Mouse (Mus musculus) neural tube, embryonic 13.5 days (tissue): ENCODE data around the gene Ccnd1. TPM values are rescaled to one million over a fixed set of nuclear protein-coding genes. Genes with fewer than 3 reads are reported as not detected.
A peak's percentile ranks its signal among the peaks of the same experiment; 100 is the strongest.
"Not testable (repeated sequence)": the region's sequence is repeated elsewhere in the genome, so short reads cannot be mapped to it uniquely, and the experiment has no call there.

ENCODE experiments used
- ATAC-seq: fragments of 200-750 bp; cut with Nextera tagmentation; 2 replicates; pipeline ENCODE4 v1.8.0; 2017; ENCODE audit warnings: low read depth, mild to moderate bottlenecking, moderate TSS enrichment, moderate library complexity
- H3K27ac ChIP-seq: fragments of 300-500 bp; sonication (generic); replicated peaks from 2 replicates; pipeline ENCODE4 v1.5.1; 2015; ENCODE audit warnings: moderate library complexity, mild to moderate bottlenecking, inconsistent platforms
- H3K27me3 ChIP-seq: fragments of 300-500 bp; sonication (generic); 2 replicates; pipeline ENCODE4 v1.6.1; 2015; ENCODE audit warnings: mild to moderate bottlenecking, inconsistent platforms
- H3K36me3 ChIP-seq: fragments of 300-500 bp; sonication (generic); 2 replicates; pipeline ENCODE4 v1.6.1; 2015; ENCODE audit warnings: mild to moderate bottlenecking, inconsistent platforms
- H3K4me1 ChIP-seq: fragments of 300-500 bp; sonication (generic); replicated peaks from 2 replicates; pipeline ENCODE4 v1.6.1; 2015; ENCODE audit warnings: inconsistent platforms
- H3K4me2 ChIP-seq: fragments of 300-500 bp; sonication (generic); 2 replicates; pipeline ENCODE4 v1.6.1; 2015; ENCODE audit warnings: inconsistent platforms, mild to moderate bottlenecking, moderate library complexity
- H3K4me3 ChIP-seq: fragments of 300-500 bp; sonication (generic); 2 replicates; pipeline ENCODE4 v1.5.1; 2015; ENCODE audit warnings: mild to moderate bottlenecking, inconsistent platforms
- H3K9ac ChIP-seq: fragments of 300-500 bp; sonication (generic); 2 replicates; pipeline ENCODE4 v1.6.1; 2015; ENCODE audit warnings: moderate library complexity, mild to moderate bottlenecking, inconsistent platforms
- H3K9me3 ChIP-seq: fragments of 300-500 bp; sonication (generic); 2 replicates; pipeline ENCODE4 v1.6.1; 2016; ENCODE audit warnings: inconsistent platforms
- WGBS: fragments of 180-500 bp; shearing (Covaris S2); methylation state at CpG from one replicate; pipeline ENCODE4 v1.1.7; 2015; 5-methylcytosine and 5-hydroxymethylcytosine counted together
- polyA plus RNA-seq: library from polyadenylated mRNA; unstranded; fragments of >200 nt; fragmentation: Nextera tagmentation; extraction: Ambion mirVana; gene quantifications from 2 replicates; pipeline ENCODE4 v1.2.1, GENCODE M21; 2015

Ccnd1 gene
- polyA plus RNA-seq, 1 experiment from 2014 or later, result 31.1 TPM

DNA sequence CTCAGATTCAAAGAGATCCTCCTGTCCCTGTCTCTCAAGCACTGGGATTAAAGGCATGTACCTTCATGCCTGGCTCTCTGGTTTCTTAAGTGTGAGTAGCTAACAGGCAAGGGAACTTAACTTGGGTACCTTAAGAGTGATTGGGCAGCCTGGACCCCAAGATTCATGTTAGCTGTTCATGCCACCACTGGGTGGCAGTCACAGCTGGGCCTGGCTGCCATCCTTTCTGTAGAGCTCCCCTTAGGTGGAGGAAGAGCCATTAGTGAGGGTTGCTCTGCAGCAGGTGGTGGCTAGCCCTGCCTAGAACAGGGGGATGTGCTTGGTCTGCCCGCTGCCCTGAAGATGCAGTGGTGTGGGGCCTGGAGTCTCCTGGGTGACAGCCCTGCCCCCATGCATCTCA, 20.9 kb downstream of the Ccnd1 start:
- Histone ChIP-seq H3K4me1 (peaks cover 12% of the 10 kb centered on the region), H3K4me2 (no peak overlapping the region), H3K36me3 (peaks cover 63% of the 10 kb centered on the region), H3K9me3 (no peaks in the 10 kb centered on the region), H3K9ac (no peak overlapping the region), H3K4me3 (no peak overlapping the region), H3K27ac (no peak overlapping the region), H3K27me3 (no peaks in the 10 kb centered on the region)
- ATAC-seq, result no peak
- WGBS, result 75% methylated on average over 1 of the region's 1 CpGs

DNA sequence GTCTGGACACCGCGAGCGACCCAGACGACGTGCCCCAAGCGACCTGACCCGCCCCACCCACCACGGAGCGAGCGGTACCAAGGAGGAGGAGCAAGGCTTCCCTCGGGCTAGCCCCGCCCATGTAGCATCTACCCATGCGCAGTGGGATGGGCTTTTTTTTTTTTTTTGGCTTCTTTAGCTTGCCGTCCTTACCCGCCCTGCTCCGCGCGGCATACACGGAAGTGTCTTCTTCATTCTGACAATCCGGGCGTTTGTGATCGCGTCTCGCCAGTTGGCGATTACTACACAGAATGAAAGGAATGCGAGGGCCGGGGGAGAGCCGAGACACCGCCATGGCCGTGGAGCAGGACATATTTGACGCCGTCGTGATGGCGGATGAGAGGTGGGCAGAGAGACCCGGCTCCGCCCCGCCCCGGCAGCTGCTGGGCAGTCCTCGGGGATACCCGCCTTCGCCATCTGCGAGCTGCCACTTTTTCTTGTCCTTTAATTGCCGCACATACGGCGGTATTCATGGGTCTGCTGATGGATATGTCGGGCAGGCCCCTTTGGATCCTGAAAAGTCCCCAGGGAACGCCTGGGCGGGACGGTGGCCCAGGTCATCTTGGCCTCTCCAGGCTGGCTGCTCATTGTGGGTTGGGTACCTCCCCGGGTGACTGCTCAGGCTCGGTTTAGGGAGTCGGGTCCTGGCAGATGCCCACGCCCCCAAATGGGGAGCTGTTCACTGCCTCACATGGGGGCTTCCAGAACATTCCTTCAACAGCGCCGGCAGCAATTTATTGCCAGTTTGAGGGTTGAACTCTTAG, 24.6 kb downstream of the Ccnd1 start, which contains the start of gene LTO1:
TSS of gene LTO1 (plus strand) at position 153 of the 803 bp plus-strand sequence.
- Histone ChIP-seq H3K4me1 (peaks cover 12% of the 10 kb centered on the region), H3K4me3 (peak within 1 kb of the TSS; percentile 60), H3K36me3 (peaks cover 32% of the 10 kb centered on the region), H3K9me3 (no peaks in the 10 kb centered on the region), H3K27ac (peak within 1 kb of the TSS; percentile 92), H3K27me3 (no peaks in the 10 kb centered on the region), H3K9ac (peak within 1 kb of the TSS; percentile 80), H3K4me2 (peak within 1 kb of the TSS; percentile 83)
- under 1% methylated on average over 55 of the region's 55 CpGs for WGBS
- peak; percentile 95 for ATAC-seq

DNA sequence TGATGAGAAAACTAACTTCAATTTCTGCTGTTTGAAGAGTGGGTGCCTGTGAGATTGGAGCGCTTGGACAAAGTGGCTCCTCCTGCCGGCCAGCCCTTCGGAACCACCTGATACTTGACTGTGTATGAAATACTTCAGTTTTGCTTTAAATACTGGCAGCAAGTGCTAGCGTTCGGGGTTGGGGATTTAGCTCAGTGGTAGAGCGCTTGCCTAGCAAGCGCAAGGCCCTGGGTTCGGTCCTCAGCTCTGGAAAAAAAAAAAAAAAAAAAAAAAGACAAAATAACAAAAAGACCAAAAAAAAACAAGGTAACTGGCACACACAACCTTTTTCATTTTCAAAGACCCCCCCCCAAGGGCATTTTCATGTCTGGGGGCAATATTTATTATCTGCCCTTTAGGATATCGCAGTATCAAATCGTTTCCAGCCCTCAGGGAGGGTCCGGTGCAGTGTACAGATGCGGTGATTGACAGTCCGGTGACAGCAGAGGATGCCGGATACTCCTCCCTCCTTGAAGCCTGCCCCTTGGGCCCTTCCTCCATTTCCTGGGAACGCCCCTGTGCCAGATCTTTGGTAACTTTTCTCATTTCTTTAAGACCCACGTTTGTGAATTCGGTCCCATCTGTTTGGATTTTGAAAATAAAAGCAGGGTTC, 25.3 kb downstream of the Ccnd1 start:
- Histone ChIP-seq H3K9ac (peak overlapping the region; percentile 80), H3K27ac (peak overlapping the region; percentile 92), H3K4me3 (peak overlapping the region; percentile 60), H3K4me1 (peaks cover 12% of the 10 kb centered on the region), H3K27me3 (no peaks in the 10 kb centered on the region), H3K4me2 (peak overlapping the region; percentile 63), H3K36me3 (peaks cover 25% of the 10 kb centered on the region), H3K9me3 (no peaks in the 10 kb centered on the region)
- peak; percentile 94 for ATAC-seq
- 8% methylated on average over 17 of the region's 17 CpGs for WGBS

DNA sequence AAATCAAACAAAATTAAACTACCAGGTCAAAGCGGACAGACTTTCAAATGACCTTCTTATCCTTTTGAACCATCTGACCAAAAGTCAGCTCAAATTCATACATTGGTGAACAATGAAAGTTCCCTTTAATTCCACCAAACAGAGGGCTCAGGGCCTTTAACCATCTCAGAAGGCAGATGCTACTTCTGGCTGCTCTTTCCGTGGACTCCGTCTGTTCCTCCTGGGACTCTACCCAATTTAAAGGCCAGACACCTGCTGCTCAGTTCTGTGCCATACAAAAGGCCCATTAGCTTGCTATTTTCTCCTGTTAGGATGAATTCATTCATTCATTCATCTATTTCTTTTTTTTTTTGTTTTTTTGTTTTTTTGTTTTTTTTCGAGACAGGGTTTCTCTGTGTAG, 26.8 kb downstream of the Ccnd1 start:
- peaks cover 10% of the 10 kb centered on the region for H3K36me3 ChIP-seq
- H3K4me3 ChIP-seq, result no peak overlapping the region
- H3K4me1 ChIP-seq, result peaks cover 12% of the 10 kb centered on the region
- H3K4me2 ChIP-seq, result no peak overlapping the region
- no peaks in the 10 kb centered on the region for H3K27me3 ChIP-seq
- no peak for ATAC-seq
- H3K9me3 ChIP-seq, result no peaks in the 10 kb centered on the region
- no peak overlapping the region for H3K27ac ChIP-seq
- H3K9ac ChIP-seq, result no peak overlapping the region
- WGBS, result 61% methylated on average over 4 of the region's 4 CpGs

DNA sequence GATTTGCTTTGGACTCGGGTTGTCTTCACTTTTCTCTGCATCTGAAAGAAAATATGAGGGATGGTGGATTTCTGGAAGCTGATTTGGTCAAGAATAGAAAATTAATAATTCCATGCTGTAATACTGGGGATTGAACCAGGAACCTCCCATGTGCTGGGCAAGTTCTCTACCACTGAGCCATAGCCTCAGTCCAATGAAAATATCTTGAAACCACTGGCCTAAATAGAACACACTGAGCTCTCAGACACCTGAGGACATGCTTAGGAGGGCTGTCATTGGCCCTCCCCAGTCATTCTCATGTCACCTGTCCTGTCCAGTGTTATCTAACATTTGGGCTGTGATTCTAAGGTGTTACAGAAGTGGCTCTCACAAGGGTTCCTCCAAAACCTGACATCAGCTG, 28.6 kb downstream of the Ccnd1 start:
- H3K27me3 ChIP-seq, result no peaks in the 10 kb centered on the region
- no peak overlapping the region for H3K4me2 ChIP-seq
- WGBS, result 78% methylated on average over 1 of the region's 1 CpGs
- no peaks in the 10 kb centered on the region for H3K9me3 ChIP-seq
- no peak overlapping the region for H3K9ac ChIP-seq
- no peak for ATAC-seq
- H3K4me3 ChIP-seq, result no peak overlapping the region
- no peaks in the 10 kb centered on the region for H3K36me3 ChIP-seq
- peaks cover 11% of the 10 kb centered on the region for H3K4me1 ChIP-seq
- no peak overlapping the region for H3K27ac ChIP-seq

DNA sequence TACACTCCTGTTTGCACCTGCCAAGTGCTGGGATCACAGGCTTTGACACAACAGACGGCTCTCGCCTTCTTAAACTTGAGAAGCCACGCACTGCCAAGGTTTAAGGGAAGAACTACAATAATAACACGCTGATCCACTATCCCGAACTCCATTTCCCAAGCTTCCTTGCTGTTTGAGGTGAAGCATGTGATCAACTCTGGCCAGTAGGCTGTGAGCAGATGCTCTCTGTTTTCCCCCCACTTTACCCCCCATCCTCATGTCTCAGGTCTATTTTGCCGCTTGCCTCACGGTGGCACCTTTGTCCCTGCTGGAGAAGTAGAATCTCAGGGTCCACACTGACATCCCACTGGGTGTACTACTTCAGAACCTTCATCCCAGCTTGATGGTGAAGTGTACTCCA, 31.0 kb downstream of the Ccnd1 start:
- H3K27me3 ChIP-seq, result no peaks in the 10 kb centered on the region
- H3K4me2 ChIP-seq, result no peak overlapping the region
- H3K27ac ChIP-seq, result no peak overlapping the region
- H3K4me1 ChIP-seq, result peaks cover 4% of the 10 kb centered on the region; the same call in 1 of the 2 replicates
- no peaks in the 10 kb centered on the region for H3K36me3 ChIP-seq
- WGBS, result 43% methylated on average over 7 of the region's 7 CpGs
- no peak overlapping the region for H3K9ac ChIP-seq
- ATAC-seq, result peak; percentile 55; the same call in 1 of the 2 replicates
- H3K4me3 ChIP-seq, result no peak overlapping the region
- no peaks in the 10 kb centered on the region; the same call in 1 of the 2 replicates for H3K9me3 ChIP-seq

DNA sequence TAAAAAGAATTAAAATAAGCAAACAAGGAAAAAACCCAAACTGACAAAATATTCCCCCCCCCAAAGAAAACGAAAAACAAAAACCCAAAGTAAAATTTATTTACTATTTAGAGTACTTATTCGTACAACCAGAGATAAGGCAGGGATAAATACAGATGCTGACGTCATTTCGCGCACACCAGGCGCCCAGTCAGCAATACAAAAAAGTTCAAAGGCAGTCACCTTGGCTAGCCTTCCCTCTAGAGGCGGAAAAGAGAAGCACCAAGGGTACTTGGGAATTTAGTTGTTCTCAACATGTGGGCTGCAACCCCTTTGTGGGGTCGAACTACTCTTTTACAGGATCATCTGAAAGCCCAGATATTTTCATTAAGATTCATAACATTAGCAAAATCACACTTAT, 31.9 kb downstream of the Ccnd1 start:
- WGBS, result 13% methylated on average over 8 of the region's 8 CpGs
- Histone ChIP-seq H3K9me3 (no peaks in the 10 kb centered on the region; the same call in 1 of the 2 replicates), H3K36me3 (no peaks in the 10 kb centered on the region), H3K4me2 (no peak overlapping the region), H3K27ac (no peak overlapping the region), H3K4me1 (peaks cover 4% of the 10 kb centered on the region; the same call in 1 of the 2 replicates), H3K9ac (no peak overlapping the region), H3K27me3 (no peaks in the 10 kb centered on the region), H3K4me3 (no peak overlapping the region)
- no peak for ATAC-seq

DNA sequence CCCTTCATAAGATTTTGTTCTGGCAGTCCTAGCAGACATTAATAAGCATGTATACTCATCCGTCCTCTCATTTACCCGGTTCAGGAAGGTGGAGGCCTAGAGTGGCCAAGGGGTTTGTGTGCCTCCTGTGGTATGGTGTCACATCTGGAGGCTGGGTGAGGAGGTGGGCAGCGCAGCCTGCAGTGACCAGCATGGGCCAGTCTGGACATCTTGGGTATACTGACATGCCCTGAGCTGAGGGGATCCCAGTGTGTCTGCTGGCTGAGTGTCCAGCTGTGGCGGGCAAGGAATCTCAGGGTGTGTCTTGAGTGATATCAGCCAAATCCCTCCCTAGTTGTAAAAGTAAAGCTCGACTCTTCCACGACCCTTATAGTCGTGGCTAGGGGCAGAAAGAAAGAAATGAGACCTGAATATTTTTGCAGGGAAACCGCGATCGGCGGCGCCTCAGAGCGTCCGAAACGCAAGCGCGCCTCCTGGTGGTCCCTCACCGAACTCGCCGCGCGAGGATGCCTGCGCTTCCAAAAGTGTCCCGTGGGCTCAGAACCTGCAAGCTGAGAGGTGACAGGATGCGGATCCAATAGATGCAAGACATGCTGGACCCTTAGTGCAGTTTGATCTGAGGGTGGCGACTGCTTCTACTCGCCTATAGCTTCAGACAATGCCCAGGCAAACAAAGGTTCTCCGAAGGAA, 32.9 kb downstream of the Ccnd1 start:
- Histone ChIP-seq H3K9me3 (no peaks in the 10 kb centered on the region; the same call in 1 of the 2 replicates), H3K36me3 (no peaks in the 10 kb centered on the region), H3K4me1 (peaks cover 4% of the 10 kb centered on the region; the same call in 1 of the 2 replicates), H3K27me3 (no peaks in the 10 kb centered on the region), H3K4me2 (peak overlapping the region; percentile 51), H3K9ac (peak overlapping the region; percentile 52; the same call in 1 of the 2 replicates), H3K27ac (no peak overlapping the region), H3K4me3 (0 out of 2 replicates have a peak overlapping the region, but pooled peaks have one; percentile 8)
- ATAC-seq, result peak; percentile 70; the same call in 1 of the 2 replicates
- WGBS, result 13% methylated on average over 28 of the region's 28 CpGs

DNA sequence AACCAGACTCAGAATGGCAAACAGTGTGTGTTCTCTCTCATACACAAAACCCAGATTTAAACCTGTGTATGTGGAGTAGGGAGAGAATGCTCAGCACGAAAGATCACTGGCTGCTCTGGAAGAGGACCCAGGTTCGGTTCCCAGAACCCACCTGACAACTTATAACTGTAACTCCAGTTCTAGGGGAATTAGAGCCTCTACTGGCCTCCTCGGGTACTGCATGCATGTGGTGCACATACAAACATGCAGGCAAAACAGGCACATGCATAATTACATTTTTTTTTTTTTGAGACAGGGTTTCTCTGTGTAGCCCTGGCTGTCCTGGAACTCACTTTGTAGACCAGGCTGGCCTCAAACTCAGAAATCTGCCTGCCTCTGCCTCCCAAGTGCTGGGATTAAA, 34.2 kb downstream of the Ccnd1 start:
- ATAC-seq, H3K4me1 ChIP-seq: not testable (repeated sequence)

DNA sequence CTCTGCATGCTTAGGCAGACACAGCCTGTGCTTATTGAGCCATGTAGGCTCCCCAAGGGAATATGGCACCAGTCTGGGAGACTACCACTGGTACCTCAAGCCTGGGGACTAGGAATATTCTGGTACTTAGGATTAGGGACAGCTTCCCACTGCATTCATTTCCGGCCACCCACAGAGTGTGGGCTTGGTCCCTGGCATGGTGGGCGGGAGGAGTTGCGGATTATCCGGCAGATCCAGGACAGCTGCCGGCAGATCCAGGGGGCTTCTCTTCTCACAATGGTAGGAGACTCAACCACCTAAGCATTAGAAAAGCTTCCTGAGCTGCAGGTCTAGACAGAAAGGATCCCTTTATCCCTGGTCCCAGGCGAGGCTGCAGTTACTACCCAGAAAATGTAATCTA, 41.2 kb downstream of the Ccnd1 start:
- H3K27me3 ChIP-seq, result peaks cover 46% of the 10 kb centered on the region
- H3K9ac ChIP-seq, result peak overlapping the region; percentile 9; the same call in 1 of the 2 replicates
- 29% methylated on average over 6 of the region's 6 CpGs for WGBS

More for the DNA sequence above, 34.2 kb downstream of the Ccnd1 start:
- not testable (repeated sequence) for H3K4me2 ChIP-seq, H3K9me3 ChIP-seq, H3K9ac ChIP-seq, H3K36me3 ChIP-seq, H3K4me3 ChIP-seq, H3K27me3 ChIP-seq, H3K27ac ChIP-seq
- WGBS, result 90% methylated on average over 3 of the region's 3 CpGs

DNA sequence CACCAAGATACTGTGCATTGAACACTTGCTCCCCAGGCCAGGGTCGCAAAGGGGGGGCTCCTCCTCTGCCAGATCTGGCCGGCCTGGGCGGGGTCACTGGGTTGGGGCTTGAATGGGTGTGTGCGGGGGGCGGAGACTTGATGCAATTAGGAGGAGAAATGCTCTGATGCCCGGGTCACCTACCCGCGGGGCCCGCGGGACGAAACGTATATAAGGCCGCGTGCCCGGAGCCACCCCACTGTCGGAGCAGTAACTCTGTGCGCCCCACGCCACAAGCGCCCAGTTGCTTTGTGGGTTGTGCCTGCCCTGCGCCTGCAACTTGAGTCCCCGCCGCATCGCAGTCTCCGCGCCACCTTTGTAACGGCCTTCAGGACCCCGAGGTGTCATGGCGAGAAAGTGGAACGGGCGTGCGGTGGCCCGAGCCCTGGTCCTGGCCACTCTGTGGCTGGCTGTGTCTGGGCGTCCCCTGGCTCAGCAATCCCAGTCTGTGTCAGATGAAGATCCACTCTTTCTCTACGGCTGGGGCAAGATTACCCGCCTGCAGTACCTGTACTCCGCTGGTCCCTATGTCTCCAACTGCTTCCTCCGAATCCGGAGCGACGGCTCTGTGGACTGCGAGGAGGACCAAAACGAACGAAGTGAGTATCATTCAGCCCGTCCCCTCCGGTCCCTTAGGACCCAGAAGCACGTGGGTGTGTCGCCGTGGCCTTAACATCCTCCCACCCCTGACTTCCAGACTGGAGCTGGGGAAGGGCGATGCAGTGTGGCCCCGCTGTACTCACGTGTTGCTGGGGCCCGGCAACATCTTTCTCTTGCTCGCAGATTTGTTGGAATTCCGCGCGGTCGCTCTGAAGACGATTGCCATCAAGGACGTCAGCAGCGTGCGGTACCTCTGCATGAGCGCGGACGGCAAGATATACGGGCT, 43.2 kb downstream of the Ccnd1 start, which contains the start of gene Fgf15:
TSS of gene Fgf15 (plus strand) at position 238 of the 925 bp plus-strand sequence.
- H3K9ac ChIP-seq, result peak within 1 kb of the TSS; percentile 71
- no peaks in the 10 kb centered on the region for H3K36me3 ChIP-seq
- WGBS, result under 1% methylated on average over 65 of the region's 65 CpGs

More for the DNA sequence above, 41.2 kb downstream of the Ccnd1 start:
- no peaks in the 10 kb centered on the region for H3K36me3 ChIP-seq
- no peaks in the 10 kb centered on the region for H3K9me3 ChIP-seq
- H3K4me2 ChIP-seq, result peak overlapping the region; percentile 80
- H3K4me1 ChIP-seq, result peaks cover 42% of the 10 kb centered on the region
- peak overlapping the region; percentile 46 for H3K4me3 ChIP-seq
- no peak overlapping the region for H3K27ac ChIP-seq
- no peak for ATAC-seq

More for the DNA sequence above, 43.2 kb downstream of the Ccnd1 start, which contains the start of gene Fgf15:
- Histone ChIP-seq H3K27me3 (peaks cover 50% of the 10 kb centered on the region), H3K4me3 (peak within 1 kb of the TSS; percentile 46), H3K27ac (peak within 1 kb of the TSS; percentile 83), H3K4me1 (peaks cover 42% of the 10 kb centered on the region), H3K4me2 (peak within 1 kb of the TSS; percentile 80), H3K9me3 (no peaks in the 10 kb centered on the region)
- 0 out of 2 replicates have a peak, but pooled peaks have one; percentile 14 for ATAC-seq
